Mouse (Mus musculus) heart, adult 11 months (tissue): Measurements from ENCODE around the gene Astn2.

ENCODE experiments used
- DNase-seq: peaks from one replicate; pipeline ENCODE4 v3.0.0; 2022

Gene Astn2

GRCm38 (mm10) chr4:66310315-66311020 is 93.9 kb downstream of the Astn2 start:
- no peak for DNase-seq

GRCm38 (mm10) chr4:66306377-66306776 is 98.0 kb downstream of the Astn2 start:
- no peak for DNase-seq

GRCm38 (mm10) chr4:66302686-66303310 is 101.6 kb downstream of the Astn2 start:
- peak; percentile 65 for DNase-seq

GRCm38 (mm10) chr4:66285034-66285433 is 119.4 kb downstream of the Astn2 start:
- no peak for DNase-seq

- DNase-seq: no peak
Observed at GRCm38 (mm10) chr4:66276096-66276495, 128.3 kb downstream of the Astn2 start.

GRCm38 (mm10) chr4:66271550-66272117 is 132.8 kb downstream of the Astn2 start:
- DNase-seq: no peak

GRCm38 (mm10) chr4:66264031-66264430 is 140.4 kb downstream of the Astn2 start:
- DNase-seq: no peak

- DNase-seq: no peak
Observed at GRCm38 (mm10) chr4:66261276-66261675, 143.1 kb downstream of the Astn2 start.

GRCm38 (mm10) chr4:66258905-66259304 is 145.5 kb downstream of the Astn2 start:
- DNase-seq: no peak

- DNase-seq: no peak
Observed at GRCm38 (mm10) chr4:66254695-66255492, 149.5 kb downstream of the Astn2 start.

GRCm38 (mm10) chr4:66248521-66248920 is 155.9 kb downstream of the Astn2 start:
- DNase-seq: no peak

- DNase-seq: no peak
Observed at GRCm38 (mm10) chr4:66242683-66243082, 161.7 kb downstream of the Astn2 start.

GRCm38 (mm10) chr4:66232799-66233198 is 171.6 kb downstream of the Astn2 start:
- no peak for DNase-seq

- DNase-seq: no peak
Observed at GRCm38 (mm10) chr4:66232350-66232749, 172.1 kb downstream of the Astn2 start.

- no peak for DNase-seq
Observed at GRCm38 (mm10) chr4:66230735-66231134, 173.7 kb downstream of the Astn2 start.

GRCm38 (mm10) chr4:66222602-66223317 is 181.7 kb downstream of the Astn2 start:
- DNase-seq: no peak

GRCm38 (mm10) chr4:66215170-66215618 is 189.2 kb downstream of the Astn2 start:
- peak; percentile 87 for DNase-seq

GRCm38 (mm10) chr4:66189636-66190035 is 214.8 kb downstream of the Astn2 start:
- no peak for DNase-seq

GRCm38 (mm10) chr4:66175887-66176533 is 228.4 kb downstream of the Astn2 start:
- no peak for DNase-seq

- DNase-seq: peak; percentile 97
Observed at GRCm38 (mm10) chr4:66171583-66171982, 232.8 kb downstream of the Astn2 start.

GRCm38 (mm10) chr4:66170787-66171186 is 233.6 kb downstream of the Astn2 start:
- DNase-seq: no peak

GRCm38 (mm10) chr4:66169485-66169884 is 234.9 kb downstream of the Astn2 start:
- DNase-seq: no peak
